Mouse (Mus musculus) hindbrain, postnatal 0 days (tissue): ENCODE results near the gene Rrp12. TPM values are rescaled to one million over a fixed set of nuclear protein-coding genes. Genes with fewer than 3 reads are reported as not detected.
A peak's percentile ranks its signal among the peaks of the same experiment; 100 is the strongest.

ENCODE experiments used
- ATAC-seq: fragments of 200-750 bp; cut with Nextera tagmentation; 2 replicates; pipeline ENCODE4 v1.8.0; 2017; ENCODE audit warnings: mild to moderate bottlenecking, moderate TSS enrichment, moderate library complexity
- DNase-seq: peaks from one replicate; pipeline ENCODE4 v3.0.0-alpha.2; 2015; ENCODE audit warnings: low spot score
- H3K27ac ChIP-seq: fragments of 300-500 bp; sonication (generic); 2 replicates; pipeline ENCODE4 v1.5.1; 2014; ENCODE audit warnings: mild to moderate bottlenecking
- H3K27me3 ChIP-seq: fragments of 300-500 bp; sonication (generic); 2 replicates; pipeline ENCODE4 v1.6.1; 2014; ENCODE audit warnings: low read length, mixed read lengths; ENCODE audit not compliant: insufficient read depth
- H3K36me3 ChIP-seq: fragments of 300-500 bp; sonication (generic); 2 replicates; pipeline ENCODE4 v1.6.1; 2014; ENCODE audit warnings: low read length, mixed read lengths; ENCODE audit not compliant: insufficient read depth
- H3K4me1 ChIP-seq: fragments of 300-500 bp; sonication (generic); 2 replicates; pipeline ENCODE4 v1.6.1; 2014; ENCODE audit warnings: antibody characterized with exemption, low read length, mixed read lengths; ENCODE audit not compliant: insufficient read depth
- H3K4me2 ChIP-seq: fragments of 300-500 bp; sonication (generic); 2 replicates; pipeline ENCODE4 v1.6.1; 2014; ENCODE audit warnings: low read depth, mild to moderate bottlenecking, low read length, moderate library complexity, mixed read lengths
- H3K4me3 ChIP-seq: fragments of 300-500 bp; sonication (generic); 2 replicates; pipeline ENCODE4 v1.5.1; 2014; ENCODE audit warnings: low read length
- H3K9ac ChIP-seq: fragments of 300-500 bp; sonication (generic); replicated peaks from 2 replicates; pipeline ENCODE4 v1.6.1; 2014; ENCODE audit warnings: mild to moderate bottlenecking, low read length, moderate library complexity, mixed read lengths
- H3K9me3 ChIP-seq: fragments of 300-500 bp; sonication (generic); 2 replicates; pipeline ENCODE4 v1.6.1; 2016; ENCODE audit warnings: low read length, mixed read lengths
- CTCF ChIP-seq: IDR thresholded peaks from 2 replicates; pipeline ENCODE4 v1.5.1; 2016; ENCODE audit warnings: antibody characterized with exemption, control low read depth, low read depth
- WGBS: fragments of 180-500 bp; shearing (Covaris S2); extraction: QIAGEN DNeasy Blood & Tissue Kit; methylation state at CpG from one replicate; pipeline ENCODE4 v1.1.7; 2014; 5-methylcytosine and 5-hydroxymethylcytosine counted together
- polyA plus RNA-seq: library from polyadenylated mRNA; unstranded; fragments of >200 nt; fragmentation: Nextera tagmentation; extraction: Ambion mirVana; gene quantifications from 2 replicates; pipeline ENCODE4 v1.2.1, GENCODE M21; 2015
- total RNA-seq: library from RNA; depleted of rRNA; stranded (reverse); fragments of >200 nt; gene quantifications from 2 replicates; pipeline ENCODE4 v1.2.3, GENCODE M21; 2014

The Rrp12 gene
- total and polyA plus RNA-seq, 2 experiments from 2014 or later, result 12.3 to 19.2 TPM

DNA sequence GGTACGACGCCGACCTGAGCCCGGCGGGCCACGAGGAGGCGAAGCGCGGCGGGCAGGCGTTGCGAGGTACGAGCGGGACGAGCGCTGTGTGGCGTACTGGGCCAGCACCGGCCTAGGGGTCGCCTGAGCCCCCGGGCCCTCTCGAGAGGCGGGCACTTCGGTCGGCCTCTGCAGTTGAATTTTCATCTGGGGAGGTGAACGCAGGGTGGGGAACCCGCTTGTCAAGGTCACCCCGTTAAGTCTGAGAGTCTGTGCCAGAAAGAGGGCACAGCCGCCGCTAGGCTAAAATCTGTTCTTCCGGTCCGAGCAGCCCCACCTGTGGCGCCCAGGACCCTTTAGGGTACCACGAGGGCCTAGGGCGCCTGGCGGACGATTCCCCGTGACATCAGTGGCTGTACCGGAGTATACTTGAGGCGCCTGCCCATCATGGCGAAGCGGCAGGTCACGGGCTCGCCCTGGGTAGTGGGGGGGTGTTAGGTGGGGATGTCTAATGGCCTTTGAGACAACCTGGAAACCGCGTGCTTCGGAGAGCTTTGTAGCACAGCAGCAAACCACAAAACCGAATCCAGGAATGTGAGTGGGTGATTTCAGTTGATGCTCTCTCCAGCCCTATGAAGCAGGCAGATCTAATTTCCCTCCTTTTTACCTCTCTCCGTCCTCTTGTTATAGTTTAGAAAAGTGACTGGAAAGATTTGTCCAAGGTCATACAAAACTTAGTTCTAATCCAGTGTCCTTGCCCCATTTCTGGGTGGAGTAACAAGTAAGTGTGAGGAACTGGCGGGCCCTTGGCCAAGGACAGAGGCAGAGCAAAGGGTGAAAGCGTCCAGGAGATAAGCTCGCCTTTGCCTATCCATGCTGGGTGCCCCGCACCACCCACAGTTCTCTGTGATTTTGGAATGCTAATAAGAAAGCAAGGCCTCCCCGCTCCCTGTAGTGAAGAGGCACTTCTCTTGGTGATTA lies 16.4 kb upstream of the Rrp12 start:
- peak overlapping the region; percentile 83 for H3K4me2 ChIP-seq
- peaks cover 16% of the 10 kb centered on the region for H3K4me1 ChIP-seq
- peak; percentile 38 for DNase-seq
- no peaks in the 10 kb centered on the region for H3K9me3 ChIP-seq
- H3K27ac ChIP-seq, result peak overlapping the region; percentile 82
- peaks cover 17% of the 10 kb centered on the region for H3K36me3 ChIP-seq
- no peaks in the 10 kb centered on the region for H3K27me3 ChIP-seq
- H3K4me3 ChIP-seq, result peak overlapping the region; percentile 78
- under 1% methylated on average over 53 of the region's 53 CpGs for WGBS
- TF ChIP-seq CTCF, result no peak
- H3K9ac ChIP-seq, result peak overlapping the region; percentile 79
- ATAC-seq, result peak; percentile 46

DNA sequence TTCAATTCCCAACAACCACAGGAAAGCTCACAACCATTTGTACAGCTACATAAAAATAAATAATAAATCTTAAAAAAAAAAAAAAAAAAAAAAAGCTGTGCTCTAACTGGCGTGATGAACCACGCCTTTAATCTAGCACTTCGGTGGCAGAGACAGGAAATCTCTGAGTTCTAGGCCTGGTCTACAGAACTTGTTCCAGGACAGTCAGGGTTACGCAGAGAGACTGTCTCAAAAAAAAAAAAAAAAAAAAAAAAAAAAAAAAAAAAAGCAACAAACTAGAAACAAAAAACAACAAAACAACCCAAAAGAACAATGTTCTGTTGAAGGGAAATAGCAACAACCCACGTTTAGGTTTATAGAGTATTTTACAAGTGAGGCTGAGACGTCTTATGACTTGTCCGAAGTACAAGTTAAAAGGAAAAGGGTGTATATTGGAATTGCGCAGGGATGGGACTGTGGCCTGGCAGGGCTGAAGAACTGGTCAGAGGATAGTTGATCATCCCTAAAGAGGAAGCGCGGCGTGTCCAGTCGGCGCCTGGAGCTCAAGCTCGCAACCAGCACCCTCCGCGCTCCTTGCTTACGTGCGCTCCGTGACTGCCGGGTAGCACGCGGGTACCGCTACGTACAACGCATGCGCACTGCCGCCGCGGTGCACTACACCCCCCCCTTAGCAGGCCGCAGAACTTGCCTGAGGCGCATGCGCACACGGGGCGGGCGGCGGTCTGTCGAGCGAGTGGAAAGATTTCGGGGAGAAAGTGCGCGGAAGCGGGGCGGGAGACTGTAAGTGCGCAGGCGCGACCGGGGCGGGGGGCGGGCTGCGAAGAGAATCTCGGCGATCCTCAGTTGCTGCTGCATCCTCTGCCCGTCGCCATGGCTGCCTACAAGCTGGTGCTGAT lies 15.5 kb upstream of the Rrp12 start, which contains the start of gene Pgam1:
Gene Pgam1, plus strand, starts transcription at position 746 of the 896 bp plus-strand sequence.
- peak within 1 kb of the TSS; percentile 78 for H3K4me3 ChIP-seq
- ATAC-seq (peak; percentile 95), DNase-seq (peak; percentile 99)
- WGBS, result 6% methylated on average over 54 of the region's 54 CpGs
- H3K9ac ChIP-seq, result peak within 1 kb of the TSS; percentile 79
- peak within 1 kb of the TSS; percentile 83 for H3K4me2 ChIP-seq
- H3K27me3 ChIP-seq, result no peaks in the 10 kb centered on the region
- peaks cover 16% of the 10 kb centered on the region for H3K4me1 ChIP-seq
- H3K36me3 ChIP-seq, result peaks cover 8% of the 10 kb centered on the region; the same call in 1 of the 2 replicates
- no peaks in the 10 kb centered on the region for H3K9me3 ChIP-seq
- TF ChIP-seq CTCF, result no peak
- peak within 1 kb of the TSS; percentile 82 for H3K27ac ChIP-seq

DNA sequence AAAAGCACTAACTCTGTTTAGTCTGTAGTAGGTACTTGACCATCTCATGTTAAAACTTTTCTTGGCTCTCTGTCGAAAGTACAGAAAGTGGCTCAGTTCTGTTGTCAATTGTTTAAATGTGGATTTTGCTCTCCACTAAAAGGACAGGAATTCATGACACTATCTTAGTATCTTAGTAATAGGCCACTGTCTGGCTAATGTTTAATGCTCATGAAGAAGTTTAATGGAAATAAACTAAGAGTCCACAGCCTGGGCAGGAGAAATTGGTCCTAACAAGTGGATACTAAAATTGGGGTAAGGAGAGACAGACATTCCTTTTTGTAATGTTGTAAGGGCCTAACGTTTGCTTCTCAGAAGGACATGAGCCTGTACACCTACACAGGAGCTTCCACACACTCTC lies 14.4 kb upstream of the Rrp12 start:
- 75% methylated on average over 2 of the region's 2 CpGs for WGBS
- DNase-seq (no peak), ATAC-seq (no peak)
- Histone ChIP-seq H3K4me3 (no peak overlapping the region), H3K27me3 (no peaks in the 10 kb centered on the region), H3K4me1 (peaks cover 16% of the 10 kb centered on the region), H3K9ac (no peak overlapping the region), H3K36me3 (no peaks in the 10 kb centered on the region), H3K27ac (no peak overlapping the region), H3K4me2 (no peak overlapping the region), H3K9me3 (no peaks in the 10 kb centered on the region)
- no peak for TF ChIP-seq CTCF

DNA sequence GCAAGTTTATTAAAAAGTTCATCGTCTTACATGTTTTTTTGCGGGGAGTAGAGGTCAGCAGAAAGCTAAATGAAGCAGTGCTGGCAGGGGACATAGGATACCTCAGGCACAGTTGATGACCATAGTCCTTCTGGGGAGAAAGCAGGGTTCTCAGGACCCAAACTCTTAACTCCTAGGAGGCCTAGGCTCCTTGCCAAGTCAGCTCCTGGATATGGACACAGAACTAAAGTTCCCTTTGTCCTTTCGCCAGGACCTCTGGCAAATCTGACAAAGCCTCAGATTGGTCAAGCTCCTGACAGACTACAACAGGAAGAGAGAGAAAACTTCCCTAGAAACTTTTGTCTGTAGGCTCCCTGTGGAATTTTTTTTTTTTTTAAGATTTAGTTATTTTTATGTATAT lies 12.8 kb upstream of the Rrp12 start:
- TF ChIP-seq CTCF, result no peak
- Histone ChIP-seq H3K36me3 (no peaks in the 10 kb centered on the region), H3K4me1 (peaks cover 11% of the 10 kb centered on the region), H3K27me3 (no peaks in the 10 kb centered on the region), H3K27ac (no peak overlapping the region), H3K4me3 (no peak overlapping the region), H3K9me3 (no peaks in the 10 kb centered on the region), H3K9ac (no peak overlapping the region), H3K4me2 (no peak overlapping the region)
- ATAC-seq (no peak), DNase-seq (no peak)
- WGBS, result 81% methylated on average over 3 of the region's 3 CpGs

DNA sequence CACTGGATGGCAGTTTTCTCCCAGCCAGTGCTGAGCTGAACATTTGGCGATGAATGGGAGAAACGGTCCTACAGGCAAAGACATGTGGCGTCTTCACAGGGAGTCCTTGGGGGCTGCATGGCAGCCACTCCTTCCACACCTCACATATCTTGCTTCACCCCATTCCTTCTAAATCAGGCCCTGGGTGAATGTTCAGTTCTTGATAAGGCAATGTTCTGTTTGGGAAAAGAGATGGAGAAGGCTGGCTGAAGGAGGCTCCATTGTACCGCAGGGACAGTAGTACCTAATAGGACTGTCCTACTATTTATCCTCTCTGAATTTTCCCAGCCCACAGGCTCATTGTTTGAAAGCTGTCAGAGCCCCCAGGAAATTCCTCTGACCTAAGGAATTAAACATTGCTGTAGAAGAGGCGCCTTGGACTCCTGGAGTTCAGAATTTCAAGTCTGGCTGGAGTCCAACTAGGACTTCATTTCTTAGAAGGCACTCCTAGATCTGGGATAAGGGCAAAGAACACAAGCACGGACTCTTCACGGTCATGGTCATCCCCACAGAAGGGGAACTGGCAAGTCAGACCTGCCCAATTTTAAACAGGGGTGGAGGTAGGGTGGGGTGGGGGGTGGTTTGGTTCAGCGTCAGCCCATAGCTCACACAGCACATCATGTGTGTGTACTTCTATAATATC lies 11.2 kb upstream of the Rrp12 start:
- WGBS, result 32% methylated on average over 8 of the region's 8 CpGs
- no peaks in the 10 kb centered on the region for H3K4me1 ChIP-seq
- H3K4me3 ChIP-seq, result no peak overlapping the region
- H3K27me3 ChIP-seq, result no peaks in the 10 kb centered on the region
- no peak for DNase-seq
- H3K4me2 ChIP-seq, result no peak overlapping the region
- H3K27ac ChIP-seq, result no peak overlapping the region
- ATAC-seq, result no peak
- no peaks in the 10 kb centered on the region for H3K9me3 ChIP-seq
- TF ChIP-seq CTCF, result no peak
- no peaks in the 10 kb centered on the region for H3K36me3 ChIP-seq
- H3K9ac ChIP-seq, result no peak overlapping the region
